Mouse (Mus musculus) limb, embryonic 13.5 days (tissue): Measurements from ENCODE around the gene Zfp579. TPM values are rescaled to one million over a fixed set of nuclear protein-coding genes. Genes with fewer than 3 reads are reported as not detected.
"Not testable (repeated sequence)": the region's sequence is repeated elsewhere in the genome, so short reads cannot be mapped to it uniquely, and the experiment has no call there.

Experiments
- ATAC-seq: fragments of 200-750 bp; cut with Nextera tagmentation; 2 replicates; pipeline ENCODE4 v1.8.0; 2017; ENCODE audit warnings: low read depth, moderate number of reproducible peaks, moderate TSS enrichment; ENCODE audit not compliant: low FRiP score
- H3K27ac ChIP-seq: fragments of 300-500 bp; sonication (generic); 2 replicates; pipeline ENCODE4 v1.5.1; 2015; ENCODE audit warnings: inconsistent platforms, mild to moderate bottlenecking, moderate library complexity
- H3K27me3 ChIP-seq: fragments of 300-500 bp; sonication (generic); 2 replicates; pipeline ENCODE4 v1.6.1; 2015; ENCODE audit warnings: mild to moderate bottlenecking, inconsistent platforms
- H3K36me3 ChIP-seq: fragments of 300-500 bp; sonication (generic); 2 replicates; pipeline ENCODE4 v1.6.1; 2015; ENCODE audit warnings: inconsistent platforms, mild to moderate bottlenecking, moderate library complexity
- H3K4me1 ChIP-seq: fragments of 300-500 bp; sonication (generic); 2 replicates; pipeline ENCODE4 v1.6.1; 2015; ENCODE audit warnings: inconsistent platforms
- H3K4me2 ChIP-seq: fragments of 300-500 bp; sonication (generic); replicated peaks from 2 replicates; pipeline ENCODE4 v1.6.1; 2015; ENCODE audit warnings: inconsistent platforms, mild to moderate bottlenecking, moderate library complexity
- H3K4me3 ChIP-seq: fragments of 300-500 bp; sonication (generic); 2 replicates; pipeline ENCODE4 v1.5.1; 2015; ENCODE audit warnings: moderate library complexity, mild to moderate bottlenecking, inconsistent platforms
- H3K9ac ChIP-seq: fragments of 300-500 bp; sonication (generic); 2 replicates; pipeline ENCODE4 v1.6.1; 2015; ENCODE audit warnings: mild to moderate bottlenecking, inconsistent platforms
- H3K9me3 ChIP-seq: fragments of 300-500 bp; sonication (generic); 2 replicates; pipeline ENCODE4 v1.6.1; 2016; ENCODE audit warnings: inconsistent platforms
- WGBS: fragments of 180-500 bp; shearing (Covaris S2); methylation state at CpG from one replicate; pipeline ENCODE4 v1.1.7; 2015; 5-methylcytosine and 5-hydroxymethylcytosine counted together
- polyA plus RNA-seq: library from polyadenylated mRNA; unstranded; fragments of >200 nt; fragmentation: Nextera tagmentation; extraction: Ambion mirVana; gene quantifications from 2 replicates; pipeline ENCODE4 v1.2.1, GENCODE M21; 2015

Zfp579 gene
- polyA plus RNA-seq, 1 experiment from 2014 or later = 35.3 TPM

DNA sequence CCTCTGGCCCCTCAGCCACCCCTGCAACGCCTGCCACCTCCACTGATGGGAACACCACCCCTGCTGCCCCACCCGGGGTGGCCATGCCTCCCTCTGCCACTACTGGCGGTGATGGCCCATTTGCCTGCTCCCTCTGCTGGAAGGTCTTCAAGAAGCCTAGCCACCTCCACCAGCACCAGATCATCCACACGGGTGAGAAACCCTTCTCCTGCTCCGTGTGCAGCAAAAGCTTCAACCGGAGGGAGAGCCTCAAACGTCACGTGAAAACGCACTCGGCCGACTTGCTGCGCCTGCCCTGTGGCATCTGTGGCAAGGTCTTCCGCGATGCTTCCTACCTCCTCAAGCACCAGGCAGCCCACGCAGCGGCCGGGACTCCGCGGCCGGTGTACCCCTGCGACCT lies 34.0 kb upstream of the Zfp579 start:
- 90% methylated on average over 21 of the region's 21 CpGs for WGBS
- H3K4me2 ChIP-seq = no peak overlapping the region
- H3K27me3 ChIP-seq = no peaks in the 10 kb centered on the region
- peaks cover 55% of the 10 kb centered on the region for H3K9me3 ChIP-seq
- peaks cover 98% of the 10 kb centered on the region for H3K36me3 ChIP-seq
- H3K4me1 ChIP-seq = no peaks in the 10 kb centered on the region
- no peak overlapping the region for H3K9ac ChIP-seq
- ATAC-seq = no peak
- no peak overlapping the region for H3K27ac ChIP-seq
- H3K4me3 ChIP-seq = no peak overlapping the region

- no peak for ATAC-seq
- H3K9me3 ChIP-seq = peaks cover 55% of the 10 kb centered on the region
Measured at GRCm38 (mm10) chr7:5029543-5029942, 33.6 kb upstream of the Zfp579 start.

DNA sequence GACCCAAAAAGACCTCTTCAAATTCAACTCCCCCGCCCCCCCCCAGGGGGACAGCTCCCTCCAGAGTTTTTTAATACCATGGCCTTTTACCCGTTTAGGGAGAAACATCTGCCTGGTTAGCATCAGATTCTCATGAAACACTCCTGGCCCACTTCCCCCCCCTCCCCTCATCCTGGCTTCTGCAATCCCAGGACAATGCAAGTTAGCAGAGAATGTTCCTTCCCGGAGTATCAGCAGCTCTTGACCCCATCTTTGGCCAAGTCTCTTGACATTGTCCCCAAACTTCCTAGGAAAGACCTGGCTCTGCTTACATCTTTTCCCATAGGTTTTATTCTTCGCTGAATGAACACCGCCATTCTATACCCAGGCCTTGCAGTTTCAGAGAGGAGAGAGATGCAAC lies 25.2 kb upstream of the Zfp579 start:
- Histone ChIP-seq H3K4me3 (peak overlapping the region; percentile 85), H3K9ac (peak overlapping the region; percentile 97), H3K27me3 (no peaks in the 10 kb centered on the region), H3K36me3 (peaks cover 62% of the 10 kb centered on the region), H3K4me2 (peak overlapping the region; percentile 91), H3K9me3 (no peaks in the 10 kb centered on the region), H3K27ac (peak overlapping the region; percentile 97), H3K4me1 (peaks cover 17% of the 10 kb centered on the region)
- ATAC-seq = no peak
- 46% methylated on average over 5 of the region's 5 CpGs for WGBS

More at GRCm38 (mm10) chr7:5029543-5029942, 33.6 kb upstream of the Zfp579 start:
- Histone ChIP-seq H3K27ac (no peak overlapping the region), H3K4me3 (no peak overlapping the region), H3K27me3 (no peaks in the 10 kb centered on the region), H3K9ac (no peak overlapping the region), H3K4me1 (no peaks in the 10 kb centered on the region), H3K36me3 (peaks cover 98% of the 10 kb centered on the region), H3K4me2 (no peak overlapping the region)
- 94% methylated on average over 22 of the region's 22 CpGs for WGBS

GRCm38 (mm10) chr7:5020685-5021084 lies 24.7 kb upstream of the Zfp579 start:
- no peak for ATAC-seq
- H3K9me3 ChIP-seq = no peaks in the 10 kb centered on the region
- H3K36me3 ChIP-seq = peaks cover 57% of the 10 kb centered on the region
- peak overlapping the region; percentile 97 for H3K27ac ChIP-seq
- H3K4me2 ChIP-seq = peak overlapping the region; percentile 91
- WGBS = 0% methylated on average over 10 of the region's 15 CpGs
- peak overlapping the region; percentile 97 for H3K9ac ChIP-seq
- peak overlapping the region; percentile 85 for H3K4me3 ChIP-seq
- H3K27me3 ChIP-seq = no peaks in the 10 kb centered on the region
- peaks cover 21% of the 10 kb centered on the region for H3K4me1 ChIP-seq

- peak within 1 kb of the TSS; percentile 85 for H3K4me3 ChIP-seq
- H3K9ac ChIP-seq = peak within 1 kb of the TSS; percentile 97
- H3K9me3 ChIP-seq = no peaks in the 10 kb centered on the region
- H3K4me2 ChIP-seq = peak within 1 kb of the TSS; percentile 91
- WGBS = under 1% methylated on average over 42 of the region's 49 CpGs
- peak; percentile 90 for ATAC-seq
- peaks cover 21% of the 10 kb centered on the region for H3K4me1 ChIP-seq
- H3K27me3 ChIP-seq = no peaks in the 10 kb centered on the region
- peak within 1 kb of the TSS; percentile 97 for H3K27ac ChIP-seq
- peaks cover 52% of the 10 kb centered on the region for H3K36me3 ChIP-seq
Measured at GRCm38 (mm10) chr7:5020000-5020681, 24.2 kb upstream of the Zfp579 start, which contains the start of the genes Zfp865 and Ccdc106. Gene Zfp865, plus strand, starts transcription at chr7:5020376. Gene Ccdc106, plus strand, starts transcription at chr7:5020553.

DNA sequence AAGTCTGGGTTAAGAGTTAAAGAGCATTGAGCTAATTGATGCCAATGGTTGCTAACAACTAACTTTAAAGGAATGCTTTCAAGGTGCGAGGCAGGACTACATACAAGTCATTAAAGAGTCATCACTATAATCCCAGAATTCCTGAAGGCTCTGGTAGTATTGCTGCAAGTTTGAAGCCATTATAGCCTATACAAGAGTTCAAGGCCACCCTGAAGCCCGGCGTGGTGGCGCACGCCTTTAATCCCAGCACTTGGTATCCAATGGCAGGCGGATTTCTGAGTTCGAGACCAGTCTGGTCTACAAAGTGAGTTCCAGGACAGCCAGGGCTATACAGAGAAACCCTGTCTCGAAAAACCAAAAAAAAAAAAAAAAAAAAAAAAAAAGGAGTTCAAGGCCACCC lies 23.6 kb upstream of the Zfp579 start:
- WGBS = 26% methylated on average over 8 of the region's 8 CpGs
- Histone ChIP-seq H3K9ac (peak overlapping the region; percentile 97), H3K4me1 (peaks cover 21% of the 10 kb centered on the region), H3K27ac (peak overlapping the region; percentile 97), H3K4me2 (peak overlapping the region; percentile 91), H3K4me3 (peak overlapping the region; percentile 85), H3K36me3 (peaks cover 46% of the 10 kb centered on the region)
- ATAC-seq, H3K27me3 ChIP-seq, H3K9me3 ChIP-seq: not testable (repeated sequence)

GRCm38 (mm10) chr7:5017931-5018330 lies 22.0 kb upstream of the Zfp579 start:
- ATAC-seq = no peak
- H3K4me1 ChIP-seq = peaks cover 27% of the 10 kb centered on the region
- H3K9me3 ChIP-seq = no peaks in the 10 kb centered on the region
- no peak overlapping the region for H3K4me2 ChIP-seq
- no peak overlapping the region for H3K9ac ChIP-seq
- no peak overlapping the region for H3K27ac ChIP-seq
- 97% methylated on average over 21 of the region's 21 CpGs for WGBS
- H3K4me3 ChIP-seq = no peak overlapping the region
- H3K27me3 ChIP-seq = no peaks in the 10 kb centered on the region
- H3K36me3 ChIP-seq = peaks cover 33% of the 10 kb centered on the region

- no peaks in the 10 kb centered on the region for H3K27me3 ChIP-seq
- WGBS = 91% methylated on average over 16 of the region's 16 CpGs
- no peaks in the 10 kb centered on the region for H3K9me3 ChIP-seq
- no peak for ATAC-seq
- no peak overlapping the region for H3K4me3 ChIP-seq
- peaks cover 33% of the 10 kb centered on the region for H3K36me3 ChIP-seq
- no peak overlapping the region for H3K9ac ChIP-seq
- no peak overlapping the region for H3K4me2 ChIP-seq
- no peak overlapping the region for H3K27ac ChIP-seq
- H3K4me1 ChIP-seq = peaks cover 27% of the 10 kb centered on the region
Measured at GRCm38 (mm10) chr7:5017352-5017751, 21.4 kb upstream of the Zfp579 start.

GRCm38 (mm10) chr7:5016920-5017319 lies 21.0 kb upstream of the Zfp579 start:
- Histone ChIP-seq H3K36me3 (peaks cover 33% of the 10 kb centered on the region), H3K4me1 (peaks cover 25% of the 10 kb centered on the region), H3K27me3 (no peaks in the 10 kb centered on the region), H3K4me2 (no peak overlapping the region), H3K9ac (no peak overlapping the region), H3K27ac (no peak overlapping the region), H3K9me3 (no peaks in the 10 kb centered on the region), H3K4me3 (no peak overlapping the region)
- 96% methylated on average over 2 of the region's 2 CpGs for whole genome bisulfite sequencing
- no peak for ATAC-seq

DNA sequence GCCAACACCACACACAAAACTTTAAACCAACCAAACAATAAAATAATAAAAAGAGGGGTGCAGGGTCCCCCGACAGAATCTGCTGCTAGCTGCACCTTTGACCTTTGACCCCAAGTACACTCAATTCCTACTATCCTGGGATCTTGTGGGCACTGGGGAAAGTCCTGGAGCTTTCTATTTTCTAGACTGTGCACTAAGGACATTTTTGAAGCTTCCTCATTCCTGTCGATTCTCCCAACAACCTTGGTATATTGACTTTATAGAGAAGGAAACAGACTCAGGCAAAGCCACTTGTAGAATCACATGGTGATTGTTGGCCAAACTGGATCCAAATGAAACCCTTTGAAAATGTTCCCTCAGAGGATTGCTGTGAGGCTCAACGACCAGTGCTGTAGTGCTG lies 20.1 kb upstream of the Zfp579 start:
- no peaks in the 10 kb centered on the region for H3K27me3 ChIP-seq
- WGBS = 59% methylated on average over 3 of the region's 3 CpGs
- no peak for ATAC-seq
- H3K9ac ChIP-seq = peak overlapping the region; percentile 65
- H3K4me2 ChIP-seq = peak overlapping the region; percentile 70
- peak overlapping the region; percentile 99 for H3K27ac ChIP-seq
- peak overlapping the region; percentile 68 for H3K4me3 ChIP-seq
- no peaks in the 10 kb centered on the region for H3K9me3 ChIP-seq
- peaks cover 37% of the 10 kb centered on the region for H3K36me3 ChIP-seq
- H3K4me1 ChIP-seq = peaks cover 17% of the 10 kb centered on the region

DNA sequence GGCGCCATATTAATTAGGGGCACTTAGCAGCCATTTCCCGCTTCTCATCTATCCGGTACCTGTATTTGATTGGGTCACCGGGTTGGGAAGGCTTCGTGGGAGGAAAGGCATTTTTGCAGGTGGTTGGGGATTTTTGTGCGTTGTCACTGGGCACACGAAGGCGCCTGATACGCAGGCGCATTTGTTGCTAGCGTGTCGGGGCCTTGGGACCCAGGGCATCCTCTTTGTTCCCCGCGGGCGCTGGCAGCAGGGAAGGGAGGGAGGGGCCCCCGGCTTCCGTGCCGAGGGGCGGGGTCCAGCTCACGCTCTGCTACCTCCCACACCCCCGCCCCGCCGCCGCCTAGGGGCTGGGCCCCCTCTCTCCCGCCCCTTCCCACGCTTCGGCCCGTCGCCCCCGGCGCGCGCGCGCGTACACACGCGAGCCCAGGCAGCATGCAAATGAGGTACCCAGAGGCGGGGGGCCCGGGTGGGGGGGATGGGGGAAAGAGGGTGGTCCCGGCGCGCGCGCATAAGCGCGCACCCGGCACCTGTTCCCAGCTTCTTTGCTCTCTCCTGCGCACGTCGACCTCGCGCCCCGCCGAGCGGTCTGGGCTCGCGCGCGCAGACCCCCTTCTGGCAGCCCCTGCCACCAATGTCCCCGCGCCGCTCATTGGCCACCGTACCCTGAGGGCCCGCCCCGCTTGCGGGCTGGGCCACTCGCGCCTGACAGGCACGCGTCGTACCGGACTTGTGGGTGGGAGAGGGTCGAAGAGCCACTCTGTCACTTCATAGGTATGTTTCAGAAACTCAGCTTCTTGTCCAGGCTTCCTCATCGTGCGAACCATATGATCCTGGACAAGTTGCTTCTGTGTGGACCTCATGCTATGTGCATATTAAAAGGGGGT lies 19.4 kb upstream of the Zfp579 start, which contains the start of gene Gm44973:
TSS of gene Gm44973 (plus strand) at position 379 of the 884 bp plus-strand sequence.
- ATAC-seq = peak; percentile 78
- Histone ChIP-seq H3K27ac (peak within 1 kb of the TSS; percentile 99), H3K4me1 (peaks cover 15% of the 10 kb centered on the region), H3K4me2 (peak within 1 kb of the TSS; percentile 70), H3K9me3 (no peaks in the 10 kb centered on the region), H3K4me3 (peak within 1 kb of the TSS; percentile 68), H3K36me3 (peaks cover 44% of the 10 kb centered on the region), H3K9ac (peak within 1 kb of the TSS; percentile 83), H3K27me3 (no peaks in the 10 kb centered on the region)
- 1% methylated on average over 60 of the region's 76 CpGs for WGBS
